Mouse (Mus musculus) adrenal gland, adult 10 weeks (tissue): ENCODE measurements around the gene Dynlrb1. TPM values are rescaled to one million over a fixed set of nuclear protein-coding genes. Genes with fewer than 3 reads are reported as not detected.

Experiments
- polyA plus RNA-seq: library from polyadenylated mRNA; stranded (reverse); fragments of 350-450 nt; fragmentation: Illumina TruSeq; extraction: RNeasy Lipid Tissue Mini Kit (QIAGEN cat#74804); gene quantifications from one replicate; pipeline ENCODE4 v1.2.3, GENCODE M21; 2014; ENCODE audit warnings: low read depth, low replicate concordance

Dynlrb1 gene
- polyA plus RNA-seq = 638 TPM

DNA sequence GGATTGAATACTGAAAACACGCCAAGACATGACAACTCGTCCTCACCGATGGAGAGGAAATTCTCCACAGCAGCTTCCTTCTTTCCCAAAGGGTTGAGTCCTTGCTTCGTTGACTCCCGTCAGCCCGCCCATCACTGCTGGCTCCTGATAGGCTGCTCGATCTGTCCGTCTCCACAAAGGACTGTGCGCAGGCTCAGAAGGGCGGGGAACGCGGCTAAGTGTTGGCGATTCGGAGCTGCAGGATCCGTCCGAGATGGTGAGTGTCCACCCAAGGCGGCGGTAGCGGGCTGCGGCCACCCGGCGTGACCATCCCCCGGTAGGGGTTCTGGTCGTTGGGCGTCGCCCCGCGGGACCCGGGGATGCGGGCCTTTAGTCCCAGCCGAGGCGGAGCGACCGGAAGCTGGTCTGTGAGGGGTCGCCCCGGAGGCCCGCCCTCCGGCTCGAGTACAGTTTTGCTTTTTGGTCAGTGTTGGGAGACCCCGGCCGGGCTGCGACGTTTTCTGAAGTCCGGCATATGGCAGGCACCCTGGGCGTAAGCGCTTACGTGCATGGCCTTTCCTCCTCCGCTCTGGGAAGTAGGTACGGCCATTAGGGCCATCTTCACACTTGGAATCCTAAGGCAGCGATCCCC is at the start of gene Dynlrb1:
TSS of gene Dynlrb1 (plus strand) at position 172 of the 631 bp plus-strand sequence.

DNA sequence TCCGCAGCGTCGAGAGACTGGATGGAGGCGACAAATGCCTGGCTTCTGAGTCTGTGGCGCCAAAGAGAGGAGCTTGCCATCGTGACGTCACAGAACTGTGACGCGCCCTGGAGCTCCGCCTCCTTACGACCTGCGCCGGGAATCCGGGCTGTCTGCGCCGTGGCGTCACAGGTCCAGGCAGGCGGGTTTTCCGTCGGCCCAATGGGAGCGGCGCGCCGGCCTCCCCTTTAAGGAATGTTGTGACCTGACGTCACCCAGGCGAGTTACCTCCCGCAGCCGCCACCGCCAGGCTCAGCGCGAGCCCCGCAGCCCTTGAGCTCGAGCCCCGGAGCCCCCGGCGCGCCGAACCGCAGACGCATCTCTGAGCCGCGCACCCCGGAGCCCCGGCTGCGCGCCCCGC is 39.9 kb downstream of the Dynlrb1 start, which contains the start of gene Map1lc3a:
TSS of gene Map1lc3a (plus strand) at position 103 of the 400 bp plus-strand sequence.

Other genes starting within 250 kb of the Dynlrb1 start
- gene Gm14226, start 218.3 kb upstream of the Dynlrb1 start, polyA plus RNA-seq = 3.6 TPM
- 24.5 TPM for gene Ahcy, start 162.0 kb upstream of the Dynlrb1 start, polyA plus RNA-seq
- 105 TPM for gene Itch, start 103.0 kb upstream of the Dynlrb1 start, polyA plus RNA-seq
- 10.9 TPM for gene Map1lc3a, start 39.8 kb downstream of the Dynlrb1 start, polyA plus RNA-seq
- 75.1 TPM for gene Pigu, start 120.9 kb downstream of the Dynlrb1 start, polyA plus RNA-seq
- gene Trp53inp2, start 144.5 kb downstream of the Dynlrb1 start, polyA plus RNA-seq = 411 TPM
- 55.7 TPM for gene Ncoa6, start 237.4 kb downstream of the Dynlrb1 start, polyA plus RNA-seq